Mouse (Mus musculus) layer of hippocampus, adult 9-11 months (tissue): ENCODE measurements around the gene Cybc1.

Experiments
- DNase-seq: peaks from one replicate; pipeline ENCODE4 v3.0.0; 2022

Gene Cybc1

DNA sequence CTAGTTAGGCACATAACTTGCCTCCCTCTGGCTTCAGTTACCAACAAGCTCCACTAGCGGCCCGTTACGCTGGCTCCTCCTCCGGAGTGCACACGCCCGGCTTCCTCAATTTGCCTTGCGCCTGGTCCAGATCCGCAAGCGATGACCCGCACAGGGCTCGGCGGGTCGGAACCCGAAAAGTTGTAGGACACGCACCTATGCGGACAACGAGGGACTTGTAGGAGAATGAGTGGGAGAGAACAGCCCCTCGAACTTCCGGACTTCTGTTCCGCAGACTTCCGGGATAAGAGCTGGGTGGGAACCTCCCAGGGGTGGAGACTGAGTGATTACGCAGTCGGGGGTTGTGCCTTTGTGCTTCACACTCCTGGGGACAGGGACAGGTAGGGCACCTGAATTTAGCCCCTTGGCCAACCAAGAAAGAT is at the start of gene Cybc1:
Cybc1 (minus strand) TSS at position 305 of the 422 bp plus-strand sequence.
- DNase-seq: peak; percentile 79

DNA sequence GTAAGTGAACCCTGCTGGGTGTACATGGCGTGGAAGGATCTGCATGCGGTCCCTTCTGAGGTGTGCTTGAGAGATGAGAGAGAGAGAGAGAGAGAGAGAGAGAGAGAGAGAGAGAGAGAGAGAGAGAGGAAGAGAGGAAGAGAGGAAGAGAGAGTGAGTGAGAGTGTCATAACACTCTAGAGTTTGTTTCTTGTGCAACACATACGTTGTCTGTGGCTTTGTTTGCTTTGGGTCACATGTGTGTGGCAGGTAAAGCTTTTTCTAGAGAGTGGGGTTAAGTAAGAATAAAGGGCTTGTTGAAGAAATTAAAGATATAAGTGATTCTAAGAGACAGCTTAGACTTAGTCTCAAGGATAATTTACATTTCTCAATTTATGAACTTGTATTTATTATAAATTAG is 48.9 kb upstream of the Cybc1 start:
- no peak for DNase-seq

DNA sequence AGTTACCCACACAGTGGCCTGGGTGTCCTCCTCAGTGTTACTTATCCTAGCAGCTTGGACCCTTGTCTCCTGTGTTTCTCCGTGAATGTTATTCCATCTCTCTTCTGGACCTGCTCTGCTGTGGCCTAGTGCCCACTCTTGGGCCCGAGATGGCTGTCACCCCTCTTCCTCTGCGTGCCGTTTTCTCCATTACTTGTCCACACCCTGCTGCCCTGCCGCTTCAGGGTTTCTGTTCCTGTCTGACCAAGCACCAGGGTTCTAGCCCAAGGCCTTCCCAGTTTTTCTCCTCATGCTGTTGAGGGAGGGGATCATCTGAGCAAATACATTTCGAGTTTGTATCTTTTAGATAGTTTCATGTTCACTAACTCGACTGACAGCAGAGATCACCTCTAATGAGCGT is 48.4 kb upstream of the Cybc1 start:
- DNase-seq: no peak

DNA sequence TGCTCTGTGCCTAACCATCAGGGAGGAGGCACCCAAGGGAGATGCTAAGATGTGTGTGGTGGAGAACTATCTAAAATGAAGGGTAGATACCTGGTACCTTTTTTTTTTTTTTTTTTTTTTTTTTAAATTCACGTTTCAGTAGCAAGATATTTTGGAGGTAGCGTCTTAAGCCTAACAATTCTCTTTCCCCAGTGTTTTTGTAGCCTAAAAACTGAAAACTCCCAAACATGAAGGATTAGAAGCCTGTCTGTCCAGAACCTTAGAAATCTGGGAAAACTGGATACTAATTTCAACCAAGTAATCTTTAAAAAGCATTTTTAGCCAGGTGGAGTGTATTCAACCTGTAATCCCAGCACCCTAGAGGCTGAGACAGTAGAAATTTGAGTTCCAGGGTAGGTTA is 32.0 kb upstream of the Cybc1 start:
- DNase-seq: no peak

DNA sequence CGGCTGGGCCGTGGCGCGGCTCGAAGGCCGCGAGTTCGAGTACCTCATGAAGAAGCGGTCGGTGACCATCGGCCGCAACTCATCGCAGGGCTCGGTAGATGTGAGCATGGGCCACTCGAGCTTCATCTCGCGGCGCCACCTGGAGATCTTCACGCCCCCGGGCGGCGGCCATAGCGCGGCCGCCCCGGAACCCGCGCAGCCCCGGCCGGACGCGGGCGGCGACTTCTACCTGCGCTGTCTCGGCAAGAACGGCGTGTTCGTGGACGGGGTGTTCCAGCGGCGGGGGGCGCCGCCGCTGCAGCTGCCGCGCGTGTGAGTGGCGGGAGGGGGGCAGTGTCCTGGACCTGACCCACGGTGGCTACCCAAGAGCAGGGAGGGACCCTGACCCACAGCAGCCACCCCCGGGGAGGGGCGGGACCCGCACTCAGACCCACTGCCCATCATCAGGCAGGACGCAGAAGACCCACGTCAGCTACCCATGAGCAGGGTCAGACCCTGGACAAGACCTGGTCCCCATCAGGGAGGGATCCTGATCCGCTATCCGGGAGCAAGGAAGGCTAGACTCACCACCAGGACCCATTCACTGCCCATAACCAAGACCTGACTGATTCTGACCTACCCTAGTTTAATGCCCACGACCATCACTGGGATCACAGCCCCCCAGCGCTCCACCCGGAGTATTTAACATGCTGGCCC is 31.2 kb upstream of the Cybc1 start:
- DNase-seq: peak; percentile 33

DNA sequence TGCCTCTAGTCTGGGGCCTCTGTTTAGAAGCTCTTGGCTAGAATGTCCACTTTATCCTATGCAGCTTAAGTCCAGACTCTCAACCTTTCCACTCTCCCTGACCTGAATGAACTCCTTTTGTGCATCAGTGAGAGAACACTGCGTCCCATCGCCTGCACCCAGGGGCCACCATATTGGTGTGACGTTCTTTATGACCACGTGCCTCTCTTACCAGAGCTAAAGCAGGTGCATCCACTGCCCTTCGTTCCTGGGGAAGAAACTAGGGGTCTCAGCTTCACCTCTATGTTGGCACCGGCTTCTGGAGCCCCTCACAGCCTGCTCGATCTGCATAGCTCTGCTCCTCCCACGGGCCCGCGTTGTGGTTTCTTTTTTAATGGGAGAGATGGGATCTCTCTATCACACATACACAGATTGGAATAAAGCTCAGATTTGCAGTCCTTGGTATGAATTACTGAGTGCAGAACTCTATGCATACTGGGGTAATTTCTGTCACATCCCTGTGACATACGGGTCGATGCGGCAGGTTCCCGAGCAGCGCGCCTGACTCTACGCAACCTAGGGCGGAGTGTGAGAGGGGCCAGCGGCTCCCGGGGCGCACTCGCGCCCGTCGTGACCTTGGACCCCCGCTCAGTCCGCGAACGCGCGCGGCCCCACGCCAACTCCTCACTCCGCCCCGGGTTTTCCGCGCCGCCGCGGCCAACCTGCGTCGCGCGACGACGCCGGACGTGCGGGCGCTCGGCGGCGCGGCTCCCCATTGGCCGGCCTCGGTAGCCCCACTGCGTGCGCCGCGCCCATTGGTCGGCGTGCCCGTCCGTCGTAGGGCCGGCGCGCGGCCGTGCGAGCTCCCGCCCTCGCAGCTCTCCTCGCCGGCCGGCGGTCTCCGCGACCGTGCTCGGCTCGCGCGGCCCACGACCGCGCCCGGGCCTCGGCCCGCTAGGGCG is 30.3 kb upstream of the Cybc1 start, which contains the start of gene Foxk2:
Foxk2 (plus strand) TSS at position 831 of the 941 bp plus-strand sequence.
- DNase-seq: peak; percentile 93

DNA sequence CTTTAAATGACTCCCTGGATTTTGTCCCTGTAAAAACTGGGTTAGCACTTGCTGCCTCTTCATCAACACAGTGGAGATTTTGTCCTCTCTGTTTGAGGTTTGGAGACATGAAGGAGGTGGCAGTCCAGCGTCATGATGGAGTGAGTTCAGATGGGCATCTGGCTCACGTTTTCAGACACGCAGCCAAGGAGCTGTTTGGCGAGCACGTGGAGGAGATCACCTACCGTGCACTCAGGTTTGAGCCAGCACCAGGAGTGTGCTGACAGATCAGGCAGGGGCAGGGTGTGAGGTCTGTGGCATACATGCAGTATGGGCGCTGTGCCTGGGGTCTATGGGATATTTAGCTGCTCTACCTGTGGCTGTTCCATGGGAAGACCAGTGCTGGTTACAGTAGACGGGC is 21.1 kb upstream of the Cybc1 start:
- DNase-seq: no peak

DNA sequence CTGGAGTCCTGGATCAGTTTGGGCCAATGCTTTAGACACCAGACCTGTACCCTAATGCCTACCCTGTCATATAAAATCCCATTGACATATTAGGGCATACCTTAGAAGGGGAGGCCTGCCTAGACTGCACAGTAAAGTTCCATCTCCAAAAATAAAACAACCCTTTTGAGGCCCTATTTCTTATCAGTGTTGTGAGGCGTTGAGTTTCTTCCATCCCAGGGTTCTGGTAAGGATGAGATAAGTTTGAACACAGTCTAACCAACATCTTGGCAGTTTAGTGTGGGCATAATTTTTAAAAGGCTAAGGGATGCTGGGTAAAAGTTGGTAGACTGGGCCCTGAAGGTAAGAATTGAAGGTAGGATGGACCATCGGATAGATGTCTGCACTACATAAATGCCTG is 10.5 kb upstream of the Cybc1 start:
- no peak for DNase-seq

DNA sequence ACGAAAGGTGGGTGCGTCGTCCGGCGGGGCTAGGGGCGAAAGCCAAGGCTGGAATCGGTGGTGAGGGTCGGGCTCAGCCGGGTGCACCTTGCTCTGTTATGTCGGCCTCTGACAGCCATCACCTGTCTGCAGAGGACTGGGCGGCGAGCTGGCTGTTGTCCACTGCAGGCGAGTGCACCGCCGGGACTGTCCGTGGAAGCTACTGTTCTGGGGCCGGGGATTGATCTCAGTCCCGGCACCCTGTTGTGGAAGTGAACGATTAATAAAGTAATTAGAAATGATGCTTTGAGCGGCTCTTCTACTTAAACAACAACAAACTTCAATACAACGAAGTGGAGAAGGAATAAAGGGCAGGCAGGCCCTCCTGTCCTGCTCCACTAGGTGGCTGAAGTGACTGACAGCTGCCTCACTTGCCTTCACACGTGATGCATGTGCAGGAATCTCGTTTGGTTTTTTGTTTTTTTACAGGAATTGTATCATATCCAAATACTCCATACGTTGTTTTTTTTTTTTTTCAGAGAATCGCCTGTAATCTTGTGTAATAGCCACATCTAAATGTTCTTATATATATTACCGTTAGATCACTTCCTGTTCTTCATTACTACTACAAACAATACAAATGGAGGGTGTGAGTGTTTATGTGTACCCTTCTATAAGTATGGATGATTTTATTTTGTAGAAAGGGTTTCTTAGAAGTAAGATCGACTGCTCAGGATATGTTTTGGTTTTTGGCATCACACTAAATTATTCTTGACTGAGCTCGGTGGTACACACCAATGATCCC is 8.4 kb upstream of the Cybc1 start:
- no peak for DNase-seq

DNA sequence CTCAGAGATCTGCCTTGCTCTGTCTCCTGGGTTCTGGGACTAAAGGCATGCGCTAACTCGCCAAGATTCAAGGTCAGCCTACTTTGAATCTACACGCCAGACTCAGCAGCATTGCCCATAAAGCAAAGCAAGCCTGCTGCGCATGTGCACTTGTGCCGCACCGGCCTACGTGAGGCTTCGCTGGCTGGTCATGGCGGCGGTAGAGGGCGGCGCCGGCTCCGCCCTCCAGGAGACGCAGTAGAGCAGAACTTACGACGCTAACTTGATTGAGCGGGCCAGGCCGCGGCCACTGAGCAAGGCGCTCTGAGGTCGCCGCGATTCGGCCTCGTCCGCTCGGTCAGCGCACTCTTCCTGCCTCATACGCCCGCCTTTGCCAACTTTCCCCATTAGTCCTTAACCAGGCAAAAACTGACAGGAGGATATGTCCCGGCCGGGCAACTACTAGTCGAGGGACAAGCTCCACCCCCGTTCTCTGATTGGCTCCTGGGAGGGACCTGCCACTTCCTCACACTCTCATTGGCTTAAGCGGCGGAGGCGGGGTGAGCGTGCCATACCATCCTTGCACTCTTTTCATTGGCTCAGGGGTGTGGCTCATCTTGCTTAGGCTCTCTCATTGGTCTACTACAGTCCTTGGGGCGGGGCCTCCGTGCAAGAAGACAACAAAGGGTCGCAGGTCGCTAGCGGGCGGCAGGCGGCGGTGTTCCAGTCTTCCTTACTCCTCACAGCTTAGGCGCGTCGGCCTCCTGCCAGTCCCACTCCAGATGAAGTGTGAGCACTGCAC is 7.6 kb upstream of the Cybc1 start, which contains the start of gene Narf:
Narf (plus strand) TSS at position 690 of the 781 bp plus-strand sequence.
- DNase-seq: peak; percentile 100

DNA sequence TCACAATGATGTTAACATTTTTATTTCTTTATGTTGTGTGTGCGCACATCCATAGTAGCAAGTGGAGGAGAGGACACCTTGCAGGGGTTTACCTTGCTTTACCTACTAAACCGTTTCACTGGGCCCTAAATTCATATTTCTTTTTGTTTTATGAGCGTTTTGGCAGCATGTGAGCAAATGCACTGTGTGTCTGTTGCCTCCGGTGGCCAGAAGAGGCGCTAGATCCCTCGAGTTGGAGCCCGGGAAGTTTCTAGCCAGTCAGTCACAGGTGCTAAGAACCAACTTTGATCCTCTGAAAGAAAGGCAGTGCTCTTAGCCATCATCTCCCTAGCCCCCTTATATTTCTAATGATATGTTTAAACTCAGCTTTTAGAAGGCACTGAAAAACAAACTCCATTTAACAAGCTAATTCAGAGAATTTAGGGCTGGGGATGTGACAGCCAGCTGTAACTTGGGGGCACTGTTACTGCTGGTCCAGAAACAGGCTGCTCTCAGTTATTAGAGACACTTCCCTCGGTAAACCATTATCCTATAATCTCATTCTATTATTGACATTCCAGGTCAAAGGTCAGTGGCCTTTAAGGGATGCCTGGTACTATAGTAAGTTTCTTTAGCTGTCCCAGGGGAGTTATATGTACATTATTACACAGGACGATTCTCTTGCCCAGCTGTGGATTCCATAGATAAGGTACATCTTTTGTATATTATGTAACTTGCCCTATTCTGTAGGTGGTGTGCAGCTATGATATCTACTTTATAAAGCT is 6.5 kb upstream of the Cybc1 start:
- no peak for DNase-seq

DNA sequence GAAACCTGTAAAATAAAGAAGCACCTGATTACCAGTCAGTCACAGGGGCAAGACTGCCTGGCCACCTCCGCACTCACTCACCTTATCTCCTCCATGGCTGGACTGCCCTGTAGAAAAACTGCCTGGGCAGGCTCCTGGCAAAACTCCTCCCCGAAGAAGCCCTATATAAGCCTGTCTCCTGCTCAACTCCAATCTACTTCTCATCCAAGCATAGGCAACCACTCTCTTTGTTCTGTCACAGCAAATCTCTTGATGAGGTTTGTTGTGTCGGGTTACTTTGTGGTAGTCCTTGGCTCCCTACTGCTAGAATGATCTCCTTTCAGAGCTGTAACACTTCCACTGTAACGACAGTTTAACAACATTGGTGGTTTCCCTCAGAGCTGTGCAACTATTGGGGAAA is 3.6 kb upstream of the Cybc1 start:
- no peak for DNase-seq

DNA sequence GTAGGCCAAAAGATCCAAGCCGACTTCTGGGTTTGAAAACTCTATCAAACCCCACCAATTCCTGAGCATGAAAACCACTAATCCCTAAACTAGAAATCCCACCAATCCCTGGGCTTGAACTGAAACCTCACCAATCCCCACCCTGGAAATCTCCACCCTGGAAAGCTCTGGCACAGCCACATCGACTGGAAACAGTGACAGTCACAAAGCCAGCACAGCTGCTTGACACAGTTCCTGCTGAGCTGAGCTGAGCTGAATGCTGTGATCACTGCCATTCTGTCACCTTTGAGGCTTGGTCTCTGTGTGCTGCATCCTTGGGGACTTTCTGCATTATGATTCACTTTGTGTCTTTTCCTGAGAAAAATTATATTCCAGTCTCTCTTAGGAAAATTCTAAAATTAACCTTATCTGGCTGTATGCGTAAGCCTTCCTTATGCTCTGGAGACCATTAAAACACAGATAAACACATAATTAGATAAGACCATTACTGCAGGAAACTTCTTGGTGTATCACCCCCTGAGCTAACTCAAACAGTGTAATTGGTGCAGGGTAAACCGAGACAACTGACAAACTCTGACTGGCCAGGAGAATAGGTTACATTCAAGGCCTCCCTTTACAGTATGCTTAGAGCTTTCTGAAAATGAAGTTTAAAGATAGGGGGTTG is 2.6 kb upstream of the Cybc1 start:
- DNase-seq: no peak

DNA sequence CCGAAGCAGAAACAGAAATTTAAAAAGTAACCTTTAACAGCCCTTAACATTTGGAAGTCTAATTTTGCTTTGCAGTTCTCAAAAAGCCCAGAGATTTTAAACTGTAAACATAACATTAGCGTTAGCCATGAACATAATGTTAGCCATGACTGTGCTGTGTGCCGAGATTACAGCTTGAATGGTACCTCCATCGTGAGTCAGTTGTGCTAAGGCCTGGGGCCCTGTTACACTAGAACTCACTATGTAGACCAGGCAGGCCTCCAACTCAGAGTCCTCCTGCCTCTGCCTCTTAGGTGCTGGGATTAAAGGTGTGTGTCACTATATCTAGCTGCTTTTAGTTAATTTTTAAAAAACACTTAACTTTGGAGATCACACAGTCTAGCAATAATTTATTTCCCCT is 2.1 kb upstream of the Cybc1 start:
- no peak for DNase-seq

DNA sequence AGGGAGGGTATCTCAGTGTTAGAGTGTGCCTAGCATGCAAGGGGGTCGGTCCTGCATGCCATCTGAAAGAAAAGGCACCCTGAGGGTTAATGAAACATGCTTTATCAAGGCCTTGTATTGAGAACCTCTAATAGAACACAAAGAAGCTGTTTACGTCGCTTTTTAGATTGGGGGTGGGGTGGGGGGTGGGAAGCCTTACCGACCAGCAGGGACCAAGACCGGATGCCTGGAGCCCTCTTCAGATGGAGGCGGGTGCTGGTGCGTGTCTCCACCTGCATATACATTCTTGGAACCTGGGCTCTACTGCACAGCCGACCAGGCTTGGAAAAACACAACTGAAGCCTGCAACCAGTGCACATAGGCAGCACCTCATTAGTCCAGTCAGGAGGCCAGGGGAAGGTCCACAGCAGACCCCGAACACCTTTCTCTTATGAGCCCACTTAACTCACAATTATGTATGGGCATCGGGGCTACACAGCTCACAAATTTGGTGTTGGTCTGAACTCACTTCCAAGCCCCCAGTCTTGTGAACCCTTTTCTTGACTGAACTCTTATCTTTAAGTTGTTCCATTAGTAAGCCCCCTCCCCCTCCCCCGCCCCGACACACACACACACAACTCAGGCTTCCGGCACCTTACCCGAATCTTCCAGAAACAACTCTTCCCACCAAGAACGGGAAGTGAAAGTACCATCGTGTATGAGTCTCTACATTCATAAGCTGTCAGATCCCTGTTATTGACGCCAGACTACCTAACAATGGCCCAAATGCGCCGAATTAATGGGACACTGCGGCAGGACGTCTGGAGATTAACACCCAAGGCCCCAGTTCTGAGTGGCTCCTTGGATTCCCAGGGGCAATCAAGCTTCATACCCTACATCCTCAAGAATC is 749 bp downstream of the Cybc1 start:
- DNase-seq: no peak

DNA sequence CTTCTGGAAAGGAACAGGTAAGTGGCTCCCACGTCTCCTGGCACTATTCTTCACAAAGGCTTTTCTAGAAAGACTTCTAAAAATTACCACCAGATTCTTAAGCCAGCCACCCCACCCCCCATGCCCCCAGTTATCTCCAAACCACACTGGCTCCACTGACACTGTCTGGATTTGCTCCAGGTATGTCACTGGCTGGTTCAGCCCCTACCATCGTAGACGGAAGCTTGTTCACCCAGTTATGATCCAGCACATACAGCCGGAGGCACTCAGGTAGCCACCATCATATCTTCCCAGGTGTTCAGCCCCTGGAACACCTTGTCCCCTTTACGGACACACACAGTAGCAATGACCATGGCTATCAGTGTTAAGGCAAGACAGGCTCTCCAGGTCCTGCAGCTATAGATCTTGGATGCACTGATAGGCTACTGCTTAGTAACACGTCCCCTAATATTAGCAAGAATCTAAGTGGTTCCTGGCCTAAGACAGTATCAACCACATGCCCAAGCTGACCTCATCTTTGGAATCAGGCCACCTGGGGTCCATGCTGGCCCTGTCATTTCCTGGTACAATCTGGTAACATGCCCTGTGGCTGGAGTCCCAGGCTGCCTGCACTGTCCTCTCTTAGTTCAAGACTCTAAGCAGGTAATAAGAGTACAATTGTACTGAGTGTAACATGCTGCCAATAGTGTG is 7.7 kb downstream of the Cybc1 start:
- no peak for DNase-seq

DNA sequence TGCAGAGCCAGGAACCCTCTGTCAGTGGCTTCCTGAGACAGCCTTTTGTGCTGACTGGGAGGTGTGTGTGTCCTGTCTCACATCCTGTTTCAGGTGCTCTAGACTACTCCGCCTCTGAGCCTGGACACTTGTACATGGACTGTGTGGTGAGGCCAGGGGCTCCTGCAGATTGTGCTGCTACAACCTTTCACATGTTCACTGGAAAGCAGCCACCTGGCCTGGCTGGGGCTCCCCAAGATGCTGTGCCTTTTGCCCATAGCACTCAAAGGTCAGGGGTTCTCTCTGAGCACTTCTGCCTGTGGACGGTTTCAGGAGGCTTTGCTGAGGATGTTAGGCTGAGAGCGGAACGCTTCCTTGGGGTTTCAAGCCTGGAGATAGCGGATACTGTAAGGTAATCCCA is 8.4 kb downstream of the Cybc1 start:
- DNase-seq: no peak

DNA sequence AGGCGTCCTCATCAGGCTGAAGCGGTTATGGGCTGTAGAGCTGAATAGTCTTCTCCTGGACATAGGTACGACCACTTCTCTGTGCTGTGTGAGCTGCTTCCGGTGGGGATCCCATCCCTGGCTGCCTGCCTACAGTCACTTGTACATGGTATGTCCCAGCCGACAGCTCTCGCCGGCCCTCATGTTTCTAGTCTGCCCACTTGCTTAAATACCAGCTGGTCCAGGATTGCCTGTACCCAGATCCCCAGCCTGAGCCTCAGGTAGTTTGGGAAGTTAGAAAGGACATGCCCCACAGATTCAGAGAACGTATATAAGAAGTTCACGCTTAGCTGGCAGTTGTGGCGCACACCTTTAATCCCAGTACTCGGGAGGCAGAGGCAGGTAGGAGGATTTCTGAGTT is 9.3 kb downstream of the Cybc1 start:
- no peak for DNase-seq

DNA sequence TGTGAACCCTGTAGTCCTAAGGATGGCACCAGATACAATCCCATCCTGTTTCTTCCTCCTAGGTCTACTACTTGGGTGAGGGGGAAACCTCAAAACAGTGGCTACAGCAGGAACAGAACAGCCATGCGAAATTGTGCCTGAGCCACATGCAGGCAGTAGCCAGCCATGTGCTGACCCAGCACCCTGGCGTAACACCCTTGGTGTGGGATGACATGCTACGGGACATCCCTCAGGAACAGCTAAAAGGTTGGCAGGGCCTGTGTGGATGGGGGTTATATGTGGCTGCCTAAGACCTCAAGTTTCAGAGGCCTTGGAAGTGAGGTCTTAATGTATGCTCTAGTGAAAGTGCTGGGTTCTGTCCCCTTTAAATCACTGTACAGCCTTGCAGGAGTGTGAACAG is 12.3 kb downstream of the Cybc1 start:
- DNase-seq: no peak
